Mouse (Mus musculus) stomach, embryonic 14.5 days (tissue): ENCODE measurements around the gene Bckdha. TPM values are rescaled to one million over a fixed set of nuclear protein-coding genes. Genes with fewer than 3 reads are reported as not detected.
A peak's percentile ranks its signal among the peaks of the same experiment; 100 is the strongest.

Experiments
- ATAC-seq: fragments of 200-750 bp; cut with Nextera tagmentation; 2 replicates; pipeline ENCODE4 v1.8.0; 2017; ENCODE audit warnings: low read depth, moderate TSS enrichment; ENCODE audit not compliant: insufficient number of reproducible peaks, insufficient read depth, low FRiP score
- H3K27ac ChIP-seq: fragments of 300-500 bp; sonication (generic); 2 replicates; pipeline ENCODE4 v1.5.1; 2014; ENCODE audit warnings: mild to moderate bottlenecking, low read length, moderate library complexity, mixed read lengths
- H3K27me3 ChIP-seq: fragments of 300-500 bp; sonication (generic); 2 replicates; pipeline ENCODE4 v1.6.1; 2014; ENCODE audit warnings: low read length, control low read depth, mixed read lengths; ENCODE audit not compliant: control insufficient read depth, insufficient read depth
- H3K36me3 ChIP-seq: fragments of 300-500 bp; sonication (generic); 2 replicates; pipeline ENCODE4 v1.6.1; 2014; ENCODE audit warnings: mild to moderate bottlenecking, control low read depth, low read length, moderate library complexity, mixed read lengths; ENCODE audit not compliant: control insufficient read depth, insufficient read depth
- H3K4me1 ChIP-seq: fragments of 300-500 bp; sonication (generic); 2 replicates; pipeline ENCODE4 v1.6.1; 2014; ENCODE audit warnings: low read length, control low read depth, mixed read lengths; ENCODE audit not compliant: control insufficient read depth, insufficient read depth
- H3K4me2 ChIP-seq: fragments of 300-500 bp; sonication (generic); replicated peaks from 2 replicates; pipeline ENCODE4 v1.6.1; 2014; ENCODE audit warnings: low read depth, low read length, control low read depth
- H3K4me3 ChIP-seq: fragments of 300-500 bp; sonication (generic); 2 replicates; pipeline ENCODE4 v1.5.1; 2014; ENCODE audit warnings: low read depth, low read length, control low read depth
- H3K9ac ChIP-seq: fragments of 300-500 bp; sonication (generic); replicated peaks from 2 replicates; pipeline ENCODE4 v1.6.1; 2014; ENCODE audit warnings: low read depth, mild to moderate bottlenecking, control low read depth, low read length, moderate library complexity, mixed read lengths
- H3K9me3 ChIP-seq: fragments of 300-500 bp; sonication (generic); 2 replicates; pipeline ENCODE4 v1.6.1; 2016; ENCODE audit warnings: low read depth, low read length, control low read depth; ENCODE audit not compliant: control insufficient read depth
- WGBS: fragments of 180-500 bp; shearing (Covaris S2); extraction: QIAGEN DNeasy Blood & Tissue Kit; methylation state at CpG from one replicate; pipeline ENCODE4 v1.1.7; 2014; 5-methylcytosine and 5-hydroxymethylcytosine counted together
- polyA plus RNA-seq: library from polyadenylated mRNA; unstranded; fragments of >200 nt; fragmentation: Nextera tagmentation; extraction: Ambion mirVana; gene quantifications from 2 replicates; pipeline ENCODE4 v1.2.1, GENCODE M21; 2014

Bckdha gene
- polyA plus RNA-seq, 1 experiment from 2014 or later, result 52.2 TPM

DNA sequence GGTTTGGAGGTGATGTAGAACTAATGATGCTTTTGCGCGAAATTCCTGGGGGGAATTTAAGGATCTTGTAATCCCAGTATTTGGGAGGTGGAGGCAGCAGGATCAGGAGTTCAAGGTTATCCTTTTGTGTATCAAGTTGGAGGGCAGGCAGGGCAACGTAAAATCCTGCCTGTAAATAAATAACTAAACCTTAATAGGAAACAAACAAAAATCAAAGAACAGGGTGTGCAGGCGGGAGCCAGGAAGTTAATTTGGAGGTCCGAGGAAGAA lies 39.1 kb downstream of the Bckdha start:
- H3K27ac ChIP-seq, result no peak overlapping the region

GRCm38 (mm10) chr7:25618865-25619721 lies 39.7 kb downstream of the Bckdha start, which contains the start of gene Dmac2:
Dmac2 (plus strand) TSS chr7:25619414.
- H3K36me3 ChIP-seq, result peaks cover 8% of the 10 kb centered on the region; the same call in 1 of the 2 replicates
- H3K4me3 ChIP-seq, result peak within 1 kb of the TSS; percentile 45
- H3K27ac ChIP-seq, result 0 out of 2 replicates have a peak within 1 kb of the TSS, but pooled peaks have one; percentile 3
- no peaks in the 10 kb centered on the region for H3K9me3 ChIP-seq
- H3K4me1 ChIP-seq, result 0 out of 2 replicates have a peak, but pooled peaks cover 4% of the 10 kb centered on the region
- H3K4me2 ChIP-seq, result peak within 1 kb of the TSS; percentile 59
- 0 out of 2 replicates have a peak within 1 kb of the TSS, but pooled peaks have one; percentile 23 for H3K9ac ChIP-seq
- WGBS, result 1% methylated on average over 53 of the region's 53 CpGs
- peak; percentile 93 for ATAC-seq
- H3K27me3 ChIP-seq, result no peaks in the 10 kb centered on the region

More for the DNA sequence above, 39.1 kb downstream of the Bckdha start:
- Histone ChIP-seq H3K27me3 (no peaks in the 10 kb centered on the region), H3K4me1 (0 out of 2 replicates have a peak, but pooled peaks cover 4% of the 10 kb centered on the region), H3K9me3 (no peaks in the 10 kb centered on the region), H3K9ac (0 out of 2 replicates have a peak overlapping the region, but pooled peaks have one; percentile 23), H3K4me2 (peak overlapping the region; percentile 59), H3K4me3 (peak overlapping the region; percentile 45), H3K36me3 (peaks cover 8% of the 10 kb centered on the region; the same call in 1 of the 2 replicates)
- ATAC-seq, result no peak
- WGBS, result 19% methylated on average over 5 of the region's 5 CpGs

DNA sequence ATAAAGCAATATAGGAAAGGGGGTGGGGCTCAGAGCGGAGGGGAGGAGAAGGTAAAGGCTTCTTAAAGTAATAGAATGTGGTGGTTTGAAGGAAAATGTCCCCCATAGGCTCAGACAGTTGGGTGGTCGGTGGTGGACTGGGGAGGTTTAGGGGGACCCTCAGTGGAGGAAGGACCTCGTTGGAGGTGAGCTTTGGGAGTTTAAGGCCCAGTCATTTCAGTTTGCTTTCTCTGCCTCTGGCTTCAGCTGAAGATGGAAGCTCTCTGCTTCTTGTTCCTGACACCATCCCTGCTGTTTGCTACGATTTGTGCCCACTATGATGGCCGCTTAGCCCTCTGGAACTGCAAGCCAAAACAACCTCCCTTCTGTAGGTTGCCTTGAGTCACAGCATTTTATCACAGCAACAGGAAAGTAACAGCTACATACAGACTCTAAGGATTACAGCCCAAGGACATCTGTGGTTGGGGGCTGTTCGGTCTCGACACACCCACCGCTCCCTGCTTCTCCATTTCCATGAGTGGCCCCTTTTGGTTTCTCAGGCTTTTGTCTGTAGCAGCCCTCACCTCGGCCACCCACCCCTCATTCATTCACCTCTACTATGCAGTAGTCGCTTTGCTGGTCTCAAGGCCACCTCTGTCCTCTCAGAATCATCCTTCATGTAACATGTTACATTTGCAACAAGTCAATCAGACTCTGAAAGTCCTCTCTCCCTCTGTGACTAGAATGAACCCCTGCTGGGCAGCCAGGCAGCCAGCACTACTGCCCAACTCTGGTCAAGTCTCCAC lies 41.2 kb downstream of the Bckdha start:
- ATAC-seq, result no peak
- 83% methylated on average over 10 of the region's 10 CpGs for WGBS
- H3K36me3 ChIP-seq, result peaks cover 8% of the 10 kb centered on the region; the same call in 1 of the 2 replicates

GRCm38 (mm10) chr7:25615706-25616011 lies 43.1 kb downstream of the Bckdha start, which contains the start of gene Erich4:
Erich4 (minus strand) TSS chr7:25615892.
- H3K4me3 ChIP-seq, result no peak within 1 kb of the TSS
- 0 out of 2 replicates have a peak, but pooled peaks cover 4% of the 10 kb centered on the region for H3K4me1 ChIP-seq
- H3K9ac ChIP-seq, result no peak within 1 kb of the TSS
- H3K27me3 ChIP-seq, result no peaks in the 10 kb centered on the region
- no peak for ATAC-seq
- H3K9me3 ChIP-seq, result no peaks in the 10 kb centered on the region
- H3K27ac ChIP-seq, result no peak within 1 kb of the TSS
- 76% methylated on average over 5 of the region's 5 CpGs for WGBS
- no peak within 1 kb of the TSS for H3K4me2 ChIP-seq
- no peaks in the 10 kb centered on the region for H3K36me3 ChIP-seq

More for the DNA sequence above, 41.2 kb downstream of the Bckdha start:
- Histone ChIP-seq H3K27me3 (no peaks in the 10 kb centered on the region), H3K4me1 (0 out of 2 replicates have a peak, but pooled peaks cover 4% of the 10 kb centered on the region), H3K27ac (no peak overlapping the region), H3K4me3 (no peak overlapping the region), H3K9me3 (no peaks in the 10 kb centered on the region), H3K9ac (no peak overlapping the region), H3K4me2 (no peak overlapping the region)

GRCm38 (mm10) chr7:25614831-25615705 lies 43.7 kb downstream of the Bckdha start:
- Histone ChIP-seq H3K4me3 (no peak overlapping the region), H3K4me1 (0 out of 2 replicates have a peak, but pooled peaks cover 3% of the 10 kb centered on the region), H3K27me3 (no peaks in the 10 kb centered on the region), H3K9ac (no peak overlapping the region), H3K4me2 (no peak overlapping the region), H3K36me3 (no peaks in the 10 kb centered on the region), H3K27ac (no peak overlapping the region), H3K9me3 (no peaks in the 10 kb centered on the region)
- WGBS, result 75% methylated on average over 21 of the region's 21 CpGs
- no peak for ATAC-seq

- no peak for ATAC-seq
- H3K4me3 ChIP-seq, result no peak overlapping the region
- no peaks in the 10 kb centered on the region for H3K9me3 ChIP-seq
- H3K36me3 ChIP-seq, result no peaks in the 10 kb centered on the region
- H3K4me2 ChIP-seq, result no peak overlapping the region
- no peak overlapping the region for H3K9ac ChIP-seq
- H3K27me3 ChIP-seq, result no peaks in the 10 kb centered on the region
- WGBS, result 85% methylated on average over 5 of the region's 5 CpGs
- H3K4me1 ChIP-seq, result no peaks in the 10 kb centered on the region
- no peak overlapping the region for H3K27ac ChIP-seq
Measured at GRCm38 (mm10) chr7:25614086-25614485, 44.7 kb downstream of the Bckdha start.

- 41% methylated on average over 7 of the region's 7 CpGs for WGBS
- H3K36me3 ChIP-seq, result no peaks in the 10 kb centered on the region
- no peak overlapping the region for H3K27ac ChIP-seq
- H3K4me3 ChIP-seq, result no peak overlapping the region
- no peaks in the 10 kb centered on the region for H3K4me1 ChIP-seq
- H3K4me2 ChIP-seq, result no peak overlapping the region
- H3K9me3 ChIP-seq, result no peaks in the 10 kb centered on the region
- H3K27me3 ChIP-seq, result no peaks in the 10 kb centered on the region
- ATAC-seq, result no peak
- H3K9ac ChIP-seq, result no peak overlapping the region
Measured at GRCm38 (mm10) chr7:25611501-25611900, 47.3 kb downstream of the Bckdha start.

- Histone ChIP-seq H3K4me3 (no peak overlapping the region), H3K27ac (no peak overlapping the region), H3K27me3 (no peaks in the 10 kb centered on the region), H3K36me3 (no peaks in the 10 kb centered on the region), H3K9ac (no peak overlapping the region), H3K4me1 (no peaks in the 10 kb centered on the region), H3K9me3 (no peaks in the 10 kb centered on the region), H3K4me2 (no peak overlapping the region)
- ATAC-seq, result no peak
- WGBS, result 42% methylated on average over 6 of the region's 6 CpGs
Measured at GRCm38 (mm10) chr7:25610056-25610455, 48.7 kb downstream of the Bckdha start.
